Mouse (Mus musculus) heart, embryonic 13.5 days (tissue): ENCODE results near the gene Polr1d. TPM values are rescaled to one million over a fixed set of nuclear protein-coding genes. Genes with fewer than 3 reads are reported as not detected.

Experiments used
- ATAC-seq: fragments of 200-750 bp; cut with Nextera tagmentation; 2 replicates; pipeline ENCODE4 v1.8.0; 2017; ENCODE audit warnings: moderate TSS enrichment; ENCODE audit not compliant: insufficient number of reproducible peaks, low FRiP score, low TSS enrichment; ENCODE audit errors: extremely low read depth
- H3K27ac ChIP-seq: fragments of 300-500 bp; sonication (generic); replicated peaks from 2 replicates; pipeline ENCODE4 v1.5.1; 2015; ENCODE audit warnings: moderate library complexity, mild to moderate bottlenecking, inconsistent platforms
- H3K27me3 ChIP-seq: fragments of 300-500 bp; sonication (generic); replicated peaks from 2 replicates; pipeline ENCODE4 v1.6.1; 2015; ENCODE audit warnings: mild to moderate bottlenecking, inconsistent platforms
- H3K36me3 ChIP-seq: fragments of 300-500 bp; sonication (generic); 2 replicates; pipeline ENCODE4 v1.6.1; 2015; ENCODE audit warnings: mild to moderate bottlenecking, inconsistent platforms
- H3K4me1 ChIP-seq: fragments of 300-500 bp; sonication (generic); 2 replicates; pipeline ENCODE4 v1.6.1; 2015; ENCODE audit warnings: inconsistent platforms
- H3K4me2 ChIP-seq: fragments of 300-500 bp; sonication (generic); 2 replicates; pipeline ENCODE4 v1.6.1; 2015; ENCODE audit warnings: inconsistent platforms, mild to moderate bottlenecking, moderate library complexity
- H3K4me3 ChIP-seq: fragments of 300-500 bp; sonication (generic); 2 replicates; pipeline ENCODE4 v1.5.1; 2015; ENCODE audit warnings: moderate library complexity, mild to moderate bottlenecking, inconsistent platforms
- H3K9ac ChIP-seq: fragments of 300-500 bp; sonication (generic); 2 replicates; pipeline ENCODE4 v1.6.1; 2015; ENCODE audit warnings: inconsistent platforms, mild to moderate bottlenecking, moderate library complexity
- H3K9me3 ChIP-seq: fragments of 300-500 bp; sonication (generic); 2 replicates; pipeline ENCODE4 v1.6.1; 2016; ENCODE audit warnings: inconsistent platforms
- WGBS: fragments of 180-500 bp; shearing (Covaris S2); methylation state at CpG from one replicate; pipeline ENCODE4 v1.1.7; 2015; ENCODE audit warnings: mixed read lengths; 5-methylcytosine and 5-hydroxymethylcytosine counted together
- polyA plus RNA-seq: library from polyadenylated mRNA; unstranded; fragments of >200 nt; fragmentation: Nextera tagmentation; extraction: Ambion mirVana; gene quantifications from 2 replicates; pipeline ENCODE4 v1.2.1, GENCODE M21; 2015

Polr1d gene
- 90.1 and 98.2 TPM in 2 replicates for polyA plus RNA-seq

- peak within 1 kb of the TSS; percentile 97 for H3K27ac ChIP-seq
- peaks cover 15% of the 10 kb centered on the region for H3K36me3 ChIP-seq
- H3K4me1 ChIP-seq, result peaks cover 47% of the 10 kb centered on the region
- no peak; the same call in 1 of the 2 replicates for ATAC-seq
- peak within 1 kb of the TSS; percentile 92 for H3K9ac ChIP-seq
- no peaks in the 10 kb centered on the region for H3K27me3 ChIP-seq
- H3K4me3 ChIP-seq, result peak within 1 kb of the TSS; percentile 77
- H3K4me2 ChIP-seq, result peak within 1 kb of the TSS; percentile 97
- WGBS, result under 1% methylated on average over 17 of the region's 17 CpGs
- H3K9me3 ChIP-seq, result no peaks in the 10 kb centered on the region
Observed at GRCm38 (mm10) chr5:147076799-147077165, at the start of gene Polr1d. Gene Polr1d, plus strand, starts transcription at chr5:147077050.

- Histone ChIP-seq H3K9me3 (no peaks in the 10 kb centered on the region), H3K27me3 (no peaks in the 10 kb centered on the region), H3K9ac (no peak overlapping the region), H3K4me3 (no peak overlapping the region), H3K36me3 (peaks cover 79% of the 10 kb centered on the region), H3K27ac (no peak overlapping the region), H3K4me1 (peaks cover 10% of the 10 kb centered on the region), H3K4me2 (no peak overlapping the region)
- ATAC-seq, result no peak
- 89% methylated on average over 14 of the region's 14 CpGs for WGBS
Observed at GRCm38 (mm10) chr5:147031281-147031680, 45.6 kb upstream of the Polr1d start.

- 87% methylated on average over 13 of the region's 13 CpGs for WGBS
- Histone ChIP-seq H3K9me3 (no peaks in the 10 kb centered on the region), H3K4me1 (peaks cover 29% of the 10 kb centered on the region), H3K36me3 (peaks cover 60% of the 10 kb centered on the region), H3K4me2 (no peak overlapping the region), H3K27ac (no peak overlapping the region), H3K9ac (no peak overlapping the region), H3K27me3 (no peaks in the 10 kb centered on the region), H3K4me3 (no peak overlapping the region)
- ATAC-seq, result no peak
Observed at GRCm38 (mm10) chr5:147033155-147033554, 43.7 kb upstream of the Polr1d start.

GRCm38 (mm10) chr5:147034283-147034682, 42.6 kb upstream of the Polr1d start:
- Histone ChIP-seq H3K4me1 (peaks cover 34% of the 10 kb centered on the region), H3K36me3 (peaks cover 52% of the 10 kb centered on the region), H3K9ac (no peak overlapping the region), H3K4me2 (no peak overlapping the region), H3K4me3 (no peak overlapping the region), H3K27me3 (no peaks in the 10 kb centered on the region), H3K9me3 (no peaks in the 10 kb centered on the region), H3K27ac (no peak overlapping the region)
- 73% methylated on average over 12 of the region's 12 CpGs for WGBS
- ATAC-seq, result no peak

- H3K36me3 ChIP-seq, result peaks cover 55% of the 10 kb centered on the region
Observed at GRCm38 (mm10) chr5:147035301-147035700, 41.5 kb upstream of the Polr1d start.

GRCm38 (mm10) chr5:147036028-147036427, 40.8 kb upstream of the Polr1d start:
- ATAC-seq, result no peak
- WGBS, result 47% methylated on average over 10 of the region's 10 CpGs
- H3K4me3 ChIP-seq, result no peak overlapping the region
- peak overlapping the region; percentile 39; the same call in 1 of the 2 replicates for H3K27ac ChIP-seq
- H3K27me3 ChIP-seq, result no peaks in the 10 kb centered on the region
- H3K9me3 ChIP-seq, result no peaks in the 10 kb centered on the region
- H3K9ac ChIP-seq, result peak overlapping the region; percentile 15; the same call in 1 of the 2 replicates
- no peak overlapping the region; the same call in 1 of the 2 replicates for H3K4me2 ChIP-seq
- peaks cover 55% of the 10 kb centered on the region for H3K36me3 ChIP-seq
- peaks cover 34% of the 10 kb centered on the region for H3K4me1 ChIP-seq

More at GRCm38 (mm10) chr5:147035301-147035700, 41.5 kb upstream of the Polr1d start:
- Histone ChIP-seq H3K4me1 (peaks cover 34% of the 10 kb centered on the region), H3K9me3 (no peaks in the 10 kb centered on the region), H3K4me2 (no peak overlapping the region), H3K4me3 (no peak overlapping the region), H3K9ac (no peak overlapping the region), H3K27ac (no peak overlapping the region), H3K27me3 (no peaks in the 10 kb centered on the region)
- ATAC-seq, result no peak
- WGBS, result 61% methylated on average over 6 of the region's 6 CpGs

GRCm38 (mm10) chr5:147036661-147037060, 40.2 kb upstream of the Polr1d start:
- H3K4me2 ChIP-seq, result no peak overlapping the region; the same call in 1 of the 2 replicates

GRCm38 (mm10) chr5:147037601-147038000, 39.2 kb upstream of the Polr1d start:
- no peaks in the 10 kb centered on the region for H3K27me3 ChIP-seq
- H3K9ac ChIP-seq, result no peak overlapping the region
- H3K4me2 ChIP-seq, result no peak overlapping the region
- H3K4me1 ChIP-seq, result peaks cover 34% of the 10 kb centered on the region
- H3K9me3 ChIP-seq, result no peaks in the 10 kb centered on the region
- 50% methylated on average over 3 of the region's 3 CpGs for whole genome bisulfite sequencing
- ATAC-seq, result no peak
- H3K36me3 ChIP-seq, result peaks cover 51% of the 10 kb centered on the region
- H3K4me3 ChIP-seq, result no peak overlapping the region
- H3K27ac ChIP-seq, result no peak overlapping the region

More at GRCm38 (mm10) chr5:147036661-147037060, 40.2 kb upstream of the Polr1d start:
- Histone ChIP-seq H3K27me3 (no peaks in the 10 kb centered on the region), H3K36me3 (peaks cover 55% of the 10 kb centered on the region), H3K9ac (peak overlapping the region; percentile 15; the same call in 1 of the 2 replicates), H3K9me3 (no peaks in the 10 kb centered on the region), H3K4me3 (no peak overlapping the region), H3K4me1 (peaks cover 34% of the 10 kb centered on the region), H3K27ac (peak overlapping the region; percentile 39; the same call in 1 of the 2 replicates)
- 72% methylated on average over 5 of the region's 5 CpGs for WGBS
- no peak for ATAC-seq

GRCm38 (mm10) chr5:147039394-147039793, 37.5 kb upstream of the Polr1d start:
- 84% methylated on average over 5 of the region's 5 CpGs for WGBS
- no peak for ATAC-seq
- Histone ChIP-seq H3K9ac (no peak overlapping the region), H3K27ac (no peak overlapping the region), H3K9me3 (no peaks in the 10 kb centered on the region), H3K36me3 (peaks cover 39% of the 10 kb centered on the region), H3K4me2 (no peak overlapping the region), H3K4me1 (peaks cover 34% of the 10 kb centered on the region), H3K4me3 (no peak overlapping the region), H3K27me3 (no peaks in the 10 kb centered on the region)

- no peak overlapping the region for H3K4me2 ChIP-seq
- no peaks in the 10 kb centered on the region for H3K9me3 ChIP-seq
- WGBS, result 79% methylated on average over 40 of the region's 40 CpGs
- H3K27me3 ChIP-seq, result no peaks in the 10 kb centered on the region
- ATAC-seq, result no peak
- no peak overlapping the region for H3K27ac ChIP-seq
- no peak overlapping the region for H3K9ac ChIP-seq
- H3K4me1 ChIP-seq, result peaks cover 33% of the 10 kb centered on the region
- H3K36me3 ChIP-seq, result peaks cover 33% of the 10 kb centered on the region
- no peak overlapping the region for H3K4me3 ChIP-seq
Observed at GRCm38 (mm10) chr5:147041965-147042937, 34.6 kb upstream of the Polr1d start.

GRCm38 (mm10) chr5:147043240-147043844, 33.5 kb upstream of the Polr1d start:
- Histone ChIP-seq H3K4me2 (no peak overlapping the region), H3K36me3 (peaks cover 33% of the 10 kb centered on the region), H3K27me3 (no peaks in the 10 kb centered on the region), H3K4me1 (peaks cover 28% of the 10 kb centered on the region), H3K9ac (no peak overlapping the region), H3K4me3 (no peak overlapping the region), H3K27ac (no peak overlapping the region), H3K9me3 (no peaks in the 10 kb centered on the region)
- no peak for ATAC-seq
- 73% methylated on average over 15 of the region's 15 CpGs for WGBS
